Mouse (Mus musculus): ENCODE data around the gene Renbp. TPM values are rescaled to one million over a fixed set of nuclear protein-coding genes. Genes with fewer than 3 reads are reported as not detected.

The Renbp gene
- total RNA-seq, 2 experiments from 2014 or later = 3.1 to 5.1 TPM

GRCm38 (mm10) chrX:73931871-73932270, 1.2 kb upstream of the Renbp start:
- intact Hi-C loops (cut with DNase I) = no loop called here

GRCm38 (mm10) chrX:73922550-73922882, 8.1 kb downstream of the Renbp start:
- intact Hi-C loops (cut with DNase I) = no loop called here
- no peak for DNase-seq (ENCODE audit: extremely low spot score in 1 of 2, low spot score in 2 of 2)

More at GRCm38 (mm10) chrX:73931871-73932270, 1.2 kb upstream of the Renbp start:
- no peak for DNase-seq (ENCODE audit: extremely low spot score in 1 of 2, low spot score in 2 of 2)

- intact Hi-C loops (cut with DNase I) = no loop called here
- peak; percentile 84 to 94 for DNase-seq (ENCODE audit: extremely low spot score in 1 of 2, low spot score in 2 of 2)
Measured at GRCm38 (mm10) chrX:73921823-73922549, 8.7 kb downstream of the Renbp start, which contains the start of the genes Arhgap4 and Naa10. Arhgap4 (minus strand) TSS chrX:73921870. Naa10 (minus strand) TSS chrX:73921944.

GRCm38 (mm10) chrX:73921285-73921822, 9.3 kb downstream of the Renbp start:
- no peak for DNase-seq (ENCODE audit: extremely low spot score in 1 of 2, low spot score in 2 of 2)
- intact Hi-C loops (cut with DNase I) = no loop called here

- intact Hi-C loops (cut with DNase I) = no loop called here
- DNase-seq (ENCODE audit: extremely low spot score in 1 of 2, low spot score in 2 of 2) = no peak
Measured at GRCm38 (mm10) chrX:73918631-73919030, 12.0 kb downstream of the Renbp start.

GRCm38 (mm10) chrX:73916945-73917344, 13.7 kb downstream of the Renbp start:
- no peak for DNase-seq (ENCODE audit: extremely low spot score in 1 of 2, low spot score in 2 of 2)
- intact Hi-C loops (cut with DNase I) = no loop called here

- intact Hi-C loops (cut with DNase I) = no loop called here
- DNase-seq (ENCODE audit: extremely low spot score in 1 of 2, low spot score in 2 of 2) = peak; percentile 86 to 93
Measured at GRCm38 (mm10) chrX:73914827-73915703, 15.6 kb downstream of the Renbp start.

GRCm38 (mm10) chrX:73911588-73911987, 19.1 kb downstream of the Renbp start:
- DNase-seq (ENCODE audit: extremely low spot score in 1 of 2, low spot score in 2 of 2) = no peak
- intact Hi-C loops (cut with DNase I) = no loop called here

GRCm38 (mm10) chrX:73911156-73911555, 19.5 kb downstream of the Renbp start:
- DNase-seq (ENCODE audit: extremely low spot score in 1 of 2, low spot score in 2 of 2) = peak in 1 of 2 experiments; percentile 39
- intact Hi-C loops (cut with DNase I) = no loop called here

- DNase-seq (ENCODE audit: extremely low spot score in 1 of 2, low spot score in 2 of 2) = no peak
- intact Hi-C loops (cut with DNase I) = no loop called here
Measured at GRCm38 (mm10) chrX:73910451-73910850, 20.2 kb downstream of the Renbp start.

GRCm38 (mm10) chrX:73910049-73910448, 20.6 kb downstream of the Renbp start:
- intact Hi-C loops (cut with DNase I) = no loop called here
- no peak for DNase-seq (ENCODE audit: extremely low spot score in 1 of 2, low spot score in 2 of 2)

GRCm38 (mm10) chrX:73897959-73898358, 32.7 kb downstream of the Renbp start:
- intact Hi-C loops (cut with DNase I) = no loop called here
- DNase-seq (ENCODE audit: extremely low spot score in 1 of 2, low spot score in 2 of 2) = no peak

- intact Hi-C loops (cut with DNase I) = no loop called here
- DNase-seq (ENCODE audit: extremely low spot score in 1 of 2, low spot score in 2 of 2) = no peak
Measured at GRCm38 (mm10) chrX:73895719-73896118, 34.9 kb downstream of the Renbp start, which contains the start of gene L1cam. L1cam (minus strand) TSS chrX:73896105.

GRCm38 (mm10) chrX:73892833-73893232, 37.8 kb downstream of the Renbp start:
- intact Hi-C loops (cut with DNase I) = no loop called here
- no peak for DNase-seq (ENCODE audit: extremely low spot score in 1 of 2, low spot score in 2 of 2)

- intact Hi-C loops (cut with DNase I) = no loop called here
- no peak for DNase-seq (ENCODE audit: extremely low spot score in 1 of 2, low spot score in 2 of 2)
Measured at GRCm38 (mm10) chrX:73891551-73892152, 39.0 kb downstream of the Renbp start, which contains the start of gene Avpr2. Avpr2 (plus strand) TSS chrX:73892102.

- intact Hi-C loops (cut with DNase I) = no loop called here
- DNase-seq (ENCODE audit: extremely low spot score in 1 of 2, low spot score in 2 of 2) = no peak
Measured at GRCm38 (mm10) chrX:73881463-73881862, 49.2 kb downstream of the Renbp start.

- intact Hi-C loops (cut with DNase I) = no loop called here
- no peak for DNase-seq (ENCODE audit: extremely low spot score in 1 of 2, low spot score in 2 of 2)
Measured at GRCm38 (mm10) chrX:73881036-73881427, 49.6 kb downstream of the Renbp start.

GRCm38 (mm10) chrX:73880194-73881035, 50.2 kb downstream of the Renbp start:
- DNase-seq (ENCODE audit: extremely low spot score in 1 of 2, low spot score in 2 of 2) = peak in 1 of 2 experiments; percentile 52
- intact Hi-C loops (cut with DNase I) = no loop called here
